Mouse (Mus musculus): ENCODE measurements around the gene Hsfy2.

- TF ChIP-seq GATA1 (IDR thresholded peaks at IDR 0.05; ENCODE audit: borderline replicate concordance, low read length) (no peak), FLI1 (IDR thresholded peaks at IDR 0.05; ENCODE audit: low read length) (no peak)
Observed at GRCm38 (mm10) chr1:56664606-56665005, 27.4 kb upstream of the Hsfy2 start.
